Mouse (Mus musculus) heart, embryonic 11.5 days (tissue): ENCODE data around the gene Gm10799. TPM values are rescaled to one million over a fixed set of nuclear protein-coding genes. Genes with fewer than 3 reads are reported as not detected.
"Not testable (repeated sequence)": the region's sequence is repeated elsewhere in the genome, so short reads cannot be mapped to it uniquely, and the experiment has no call there.

ENCODE experiments used
- ATAC-seq: fragments of 200-750 bp; cut with Nextera tagmentation; replicated peaks from 2 replicates; pipeline ENCODE4 v1.8.0; 2017; ENCODE audit warnings: moderate library complexity; ENCODE audit not compliant: insufficient number of reproducible peaks, low FRiP score, low TSS enrichment
- H3K27ac ChIP-seq: fragments of 300-500 bp; sonication (generic); 2 replicates; pipeline ENCODE4 v1.5.1; 2014; ENCODE audit warnings: mild to moderate bottlenecking, low read depth, low read length
- H3K27me3 ChIP-seq: fragments of 300-500 bp; sonication (generic); 2 replicates; pipeline ENCODE4 v1.6.1; 2014; ENCODE audit warnings: mild to moderate bottlenecking, low read length, mixed read lengths; ENCODE audit not compliant: control insufficient read depth, insufficient read depth
- H3K36me3 ChIP-seq: fragments of 300-500 bp; sonication (generic); 2 replicates; pipeline ENCODE4 v1.6.1; 2014; ENCODE audit warnings: mild to moderate bottlenecking, low read length, moderate library complexity, mixed read lengths; ENCODE audit not compliant: control insufficient read depth, insufficient read depth
- H3K4me1 ChIP-seq: fragments of 300-500 bp; sonication (generic); 2 replicates; pipeline ENCODE4 v1.6.1; 2014; ENCODE audit warnings: low read length; ENCODE audit not compliant: control insufficient read depth, insufficient read depth
- H3K4me2 ChIP-seq: fragments of 300-500 bp; sonication (generic); 2 replicates; pipeline ENCODE4 v1.6.1; 2014; ENCODE audit warnings: mild to moderate bottlenecking, moderate library complexity
- H3K4me3 ChIP-seq: fragments of 300-500 bp; sonication (generic); 2 replicates; pipeline ENCODE4 v1.5.1; 2014; ENCODE audit warnings: low read depth, low read length
- H3K9ac ChIP-seq: fragments of 300-500 bp; sonication (generic); 2 replicates; pipeline ENCODE4 v1.6.1; 2014; ENCODE audit warnings: mild to moderate bottlenecking, low read depth, low read length, moderate library complexity
- H3K9me3 ChIP-seq: fragments of 300-500 bp; sonication (generic); replicated peaks from 2 replicates; pipeline ENCODE4 v1.6.1; 2016; ENCODE audit warnings: low read length; ENCODE audit not compliant: control insufficient read depth
- WGBS: fragments of 180-500 bp; shearing (Covaris S2); extraction: QIAGEN DNeasy Blood & Tissue Kit; methylation state at CpG from one replicate; pipeline ENCODE4 v1.1.7; 2014; ENCODE audit not compliant: insufficient replicate concordance; 5-methylcytosine and 5-hydroxymethylcytosine counted together
- polyA plus RNA-seq: library from polyadenylated mRNA; unstranded; fragments of >200 nt; fragmentation: Nextera tagmentation; extraction: Ambion mirVana; gene quantifications from 2 replicates; pipeline ENCODE4 v1.2.1, GENCODE M21; 2014

The Gm10799 gene
- polyA plus RNA-seq, 1 experiment from 2014 or later: not detected

- no peaks in the 10 kb centered on the region for H3K36me3 ChIP-seq
- no peak overlapping the region for H3K27ac ChIP-seq
- H3K4me2 ChIP-seq: peak overlapping the region; percentile 23
- H3K9ac ChIP-seq: no peak overlapping the region
- 58% methylated on average over 1 of the region's 1 CpGs for WGBS
- H3K4me1 ChIP-seq: peaks cover 29% of the 10 kb centered on the region
- no peak for ATAC-seq
- H3K4me3 ChIP-seq: 0 out of 2 replicates have a peak overlapping the region, but pooled peaks have one; percentile 6
- H3K27me3 ChIP-seq: no peaks in the 10 kb centered on the region
- no peaks in the 10 kb centered on the region for H3K9me3 ChIP-seq
Observed at GRCm38 (mm10) chr2:104099946-104100345, 31.6 kb upstream of the Gm10799 start.

- H3K9me3 ChIP-seq: no peaks in the 10 kb centered on the region
- H3K27me3 ChIP-seq: no peaks in the 10 kb centered on the region
- H3K4me3 ChIP-seq: 0 out of 2 replicates have a peak overlapping the region, but pooled peaks have one; percentile 6
- H3K36me3 ChIP-seq: no peaks in the 10 kb centered on the region
- peaks cover 29% of the 10 kb centered on the region for H3K4me1 ChIP-seq
- peak overlapping the region; percentile 43; the same call in 1 of the 2 replicates for H3K9ac ChIP-seq
- ATAC-seq: no peak
- WGBS: 87% methylated on average over 2 of the region's 2 CpGs
- peak overlapping the region; percentile 54 for H3K4me2 ChIP-seq
- H3K27ac ChIP-seq: peak overlapping the region; percentile 86
Observed at GRCm38 (mm10) chr2:104099231-104099585, 30.9 kb upstream of the Gm10799 start.

- Histone ChIP-seq H3K4me1 (peaks cover 29% of the 10 kb centered on the region), H3K27ac (peak overlapping the region; percentile 86), H3K9ac (peak overlapping the region; percentile 43; the same call in 1 of the 2 replicates)
Observed at GRCm38 (mm10) chr2:104098529-104099230, 30.3 kb upstream of the Gm10799 start.

GRCm38 (mm10) chr2:104097396-104097795 is 29.0 kb upstream of the Gm10799 start:
- not testable (repeated sequence) for H3K9me3 ChIP-seq, H3K27me3 ChIP-seq, H3K36me3 ChIP-seq, ATAC-seq, H3K9ac ChIP-seq
- WGBS: 86% methylated on average over 4 of the region's 4 CpGs
- Histone ChIP-seq H3K27ac (0 out of 2 replicates have a peak overlapping the region, but pooled peaks have one; percentile 62), H3K4me2 (peak overlapping the region; percentile 62), H3K4me3 (peak overlapping the region; percentile 27), H3K4me1 (peaks cover 17% of the 10 kb centered on the region)

More at GRCm38 (mm10) chr2:104098529-104099230, 30.3 kb upstream of the Gm10799 start:
- 0 out of 2 replicates have a peak overlapping the region, but pooled peaks have one; percentile 6 for H3K4me3 ChIP-seq
- H3K36me3 ChIP-seq: no peaks in the 10 kb centered on the region
- peak overlapping the region; percentile 54 for H3K4me2 ChIP-seq
- H3K9me3 ChIP-seq: no peaks in the 10 kb centered on the region
- H3K27me3 ChIP-seq: no peaks in the 10 kb centered on the region
- ATAC-seq: peak; percentile 82
- WGBS: 7% methylated on average over 3 of the region's 3 CpGs

GRCm38 (mm10) chr2:104096796-104097195 is 28.4 kb upstream of the Gm10799 start:
- H3K36me3 ChIP-seq, H3K9me3 ChIP-seq, ATAC-seq, H3K9ac ChIP-seq, H3K27me3 ChIP-seq: not testable (repeated sequence)
- Histone ChIP-seq H3K4me2 (peak overlapping the region; percentile 62), H3K27ac (0 out of 2 replicates have a peak overlapping the region, but pooled peaks have one; percentile 46), H3K4me3 (peak overlapping the region; percentile 64), H3K4me1 (peaks cover 15% of the 10 kb centered on the region)
- WGBS: 40% methylated on average over 1 of the region's 1 CpGs

DNA sequence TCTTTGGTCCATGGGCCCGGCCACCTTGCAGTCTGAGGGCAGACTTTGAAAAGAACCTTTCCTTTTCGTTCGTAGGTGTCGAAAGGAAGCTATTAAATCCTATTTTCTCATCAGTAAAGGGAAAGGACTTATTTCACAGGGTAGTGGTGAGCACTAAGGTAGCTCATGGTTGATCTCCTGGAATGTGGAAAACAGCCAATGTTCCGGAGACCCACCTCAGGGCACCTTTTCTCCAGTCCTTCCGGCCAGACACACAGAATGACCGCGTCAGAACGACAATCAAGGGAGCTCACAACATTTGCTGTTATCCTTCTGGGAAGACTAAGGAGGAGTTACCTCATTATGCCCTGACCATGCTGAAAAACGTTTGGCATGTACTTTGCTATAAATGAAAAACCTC is 27.9 kb upstream of the Gm10799 start:
- ATAC-seq: no peak
- 28% methylated on average over 10 of the region's 10 CpGs for WGBS
- no peaks in the 10 kb centered on the region for H3K9me3 ChIP-seq
- no peaks in the 10 kb centered on the region for H3K27me3 ChIP-seq
- no peaks in the 10 kb centered on the region for H3K36me3 ChIP-seq
- H3K4me2 ChIP-seq: peak overlapping the region; percentile 62
- H3K4me1 ChIP-seq: peaks cover 15% of the 10 kb centered on the region
- peak overlapping the region; percentile 64 for H3K4me3 ChIP-seq
- H3K9ac ChIP-seq: peak overlapping the region; percentile 67
- H3K27ac ChIP-seq: peak overlapping the region; percentile 89

DNA sequence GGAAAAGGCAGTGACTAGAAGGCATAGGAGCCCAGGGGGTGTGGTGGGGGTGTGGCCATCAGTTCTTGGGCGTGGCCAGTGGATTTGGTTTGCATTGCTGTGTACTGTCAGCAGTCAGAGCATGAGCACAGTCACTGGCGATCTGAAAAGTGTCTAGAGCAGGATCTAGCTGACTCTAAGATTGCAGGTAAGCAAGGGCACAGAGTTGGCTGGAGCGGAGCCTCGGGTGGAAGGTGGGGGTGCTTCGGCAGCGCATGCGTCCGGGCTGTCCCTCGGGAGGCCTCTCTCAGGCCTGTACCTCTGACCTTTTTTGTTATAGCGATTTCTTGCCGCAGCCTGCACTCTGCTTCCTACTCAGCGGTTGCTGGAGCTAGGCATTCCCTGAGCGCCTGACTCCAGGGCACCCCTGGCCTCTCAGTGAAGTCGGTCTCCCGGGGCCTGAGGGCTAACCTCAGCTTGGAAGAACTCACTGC is 27.4 kb upstream of the Gm10799 start, which contains the start of gene Cd59a:
TSS of gene Cd59a (plus strand) at position 61 of the 473 bp plus-strand sequence.
- Histone ChIP-seq H3K9me3 (no peaks in the 10 kb centered on the region), H3K27ac (peak within 1 kb of the TSS; percentile 89), H3K4me1 (peaks cover 15% of the 10 kb centered on the region), H3K36me3 (no peaks in the 10 kb centered on the region), H3K9ac (peak within 1 kb of the TSS; percentile 67), H3K27me3 (no peaks in the 10 kb centered on the region), H3K4me3 (peak within 1 kb of the TSS; percentile 64), H3K4me2 (peak within 1 kb of the TSS; percentile 62)
- ATAC-seq: peak; percentile 85
- 3% methylated on average over 15 of the region's 15 CpGs for WGBS

DNA sequence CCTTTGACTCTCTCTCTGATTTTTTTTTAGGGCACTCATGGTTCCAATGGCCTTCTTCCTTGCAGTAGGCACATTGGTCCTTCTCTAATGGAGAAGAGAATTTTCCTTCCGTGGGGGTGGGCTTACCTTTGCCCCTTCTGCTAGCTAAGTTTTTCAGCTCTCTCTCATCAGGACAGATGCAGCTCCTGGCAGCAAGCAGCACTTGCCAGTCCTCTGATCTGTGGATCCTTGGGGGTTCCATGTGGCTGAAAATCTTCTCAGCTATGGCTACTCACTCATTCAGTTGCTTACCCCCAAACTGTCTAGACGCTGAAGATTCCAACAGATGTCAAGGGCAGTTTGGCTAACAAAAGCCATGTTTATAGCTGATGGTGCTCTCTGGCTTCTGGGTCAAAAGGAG is 25.0 kb upstream of the Gm10799 start:
- Histone ChIP-seq H3K36me3 (no peaks in the 10 kb centered on the region), H3K4me1 (peaks cover 5% of the 10 kb centered on the region), H3K4me3 (no peak overlapping the region), H3K9me3 (no peaks in the 10 kb centered on the region), H3K27ac (no peak overlapping the region), H3K9ac (no peak overlapping the region), H3K4me2 (no peak overlapping the region), H3K27me3 (no peaks in the 10 kb centered on the region)
- 75% methylated on average over 2 of the region's 2 CpGs for WGBS
- no peak for ATAC-seq
